Mouse (Mus musculus): Measurements from ENCODE around the gene Ankrd54.

Ankrd54 gene

GRCm38 (mm10) chr15:79075658-79076365 lies 13.1 kb upstream of the Ankrd54 start:
- DNase-seq (ENCODE audit: low spot score) = no peak

GRCm38 (mm10) chr15:79074913-79075532 lies 12.3 kb upstream of the Ankrd54 start, which contains the start of gene Eif3l:
Gene Eif3l (plus strand): TSS chr15:79075179.
- DNase-seq (ENCODE audit: low spot score) = peak; percentile 75

GRCm38 (mm10) chr15:79074446-79074845 lies 11.8 kb upstream of the Ankrd54 start:
- DNase-seq (ENCODE audit: low spot score) = no peak

GRCm38 (mm10) chr15:79073752-79074151 lies 11.1 kb upstream of the Ankrd54 start:
- no peak for DNase-seq (ENCODE audit: low spot score)

GRCm38 (mm10) chr15:79071117-79072039 lies 8.7 kb upstream of the Ankrd54 start:
- DNase-seq (ENCODE audit: low spot score) = peak; percentile 28

- no peak for DNase-seq (ENCODE audit: low spot score)
Observed at GRCm38 (mm10) chr15:79068416-79068815, 5.7 kb upstream of the Ankrd54 start.

GRCm38 (mm10) chr15:79067631-79068030 lies 4.9 kb upstream of the Ankrd54 start:
- DNase-seq (ENCODE audit: low spot score) = no peak

- no peak for DNase-seq (ENCODE audit: low spot score)
Observed at GRCm38 (mm10) chr15:79066276-79066675, 3.6 kb upstream of the Ankrd54 start.

- no peak for DNase-seq (ENCODE audit: low spot score)
Observed at GRCm38 (mm10) chr15:79065086-79065770, 2.5 kb upstream of the Ankrd54 start.

GRCm38 (mm10) chr15:79063160-79063740 lies 557 bp upstream of the Ankrd54 start:
- no peak for DNase-seq (ENCODE audit: low spot score)

GRCm38 (mm10) chr15:79060887-79061565 lies 1.7 kb downstream of the Ankrd54 start:
- DNase-seq (ENCODE audit: low spot score) = no peak

GRCm38 (mm10) chr15:79057850-79058249 lies 4.8 kb downstream of the Ankrd54 start:
- DNase-seq (ENCODE audit: low spot score) = peak; percentile 26

- no peak for DNase-seq (ENCODE audit: low spot score)
Observed at GRCm38 (mm10) chr15:79056601-79057000, 6.1 kb downstream of the Ankrd54 start.

GRCm38 (mm10) chr15:79052366-79052765 lies 10.3 kb downstream of the Ankrd54 start:
- no peak for DNase-seq (ENCODE audit: low spot score)

GRCm38 (mm10) chr15:79051461-79052360 lies 11.0 kb downstream of the Ankrd54 start:
- DNase-seq (ENCODE audit: low spot score) = no peak

- DNase-seq (ENCODE audit: low spot score) = no peak
Observed at GRCm38 (mm10) chr15:79050964-79051363, 11.7 kb downstream of the Ankrd54 start.

GRCm38 (mm10) chr15:79050160-79050845 lies 12.4 kb downstream of the Ankrd54 start:
- no peak for DNase-seq (ENCODE audit: low spot score)

- no peak for DNase-seq (ENCODE audit: low spot score)
Observed at GRCm38 (mm10) chr15:79048186-79048585, 14.5 kb downstream of the Ankrd54 start.

GRCm38 (mm10) chr15:79044837-79045236 lies 17.9 kb downstream of the Ankrd54 start:
- DNase-seq (ENCODE audit: low spot score) = no peak

All from spleen, adult 12 weeks (tissue).